Mouse (Mus musculus): Measurements from ENCODE around the gene Ddi1.
"Not testable (repeated sequence)": the region's sequence is repeated elsewhere in the genome, so short reads cannot be mapped to it uniquely, and the experiment has no call there.

Ddi1 gene

DNA sequence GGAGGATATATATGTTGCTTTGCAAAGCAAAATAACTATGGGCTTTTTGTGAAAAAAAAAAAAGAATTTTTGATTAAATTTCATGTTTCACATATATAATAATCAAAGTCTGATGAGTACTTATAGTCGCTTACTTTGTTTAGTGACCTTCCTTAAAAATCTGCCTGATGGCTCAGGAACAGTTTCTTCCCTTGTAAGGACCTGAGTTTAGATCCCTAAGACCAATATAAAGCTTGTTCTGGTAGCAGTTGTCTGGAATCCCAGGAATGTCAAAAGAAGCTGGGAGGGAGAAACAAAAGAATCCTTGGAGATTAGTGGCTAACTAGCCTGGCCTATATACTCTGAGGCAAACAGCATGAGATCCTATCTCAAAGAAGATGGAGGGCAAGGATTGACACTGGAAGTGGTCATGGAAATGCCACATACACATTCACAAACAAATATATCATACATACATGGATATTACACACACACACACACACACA lies at the start of gene Ddi1:
TSS of gene Ddi1 (minus strand) at position 51 of the 485 bp plus-strand sequence.
- in situ Hi-C loops (cut with MboI, MseI): no loop called here

DNA sequence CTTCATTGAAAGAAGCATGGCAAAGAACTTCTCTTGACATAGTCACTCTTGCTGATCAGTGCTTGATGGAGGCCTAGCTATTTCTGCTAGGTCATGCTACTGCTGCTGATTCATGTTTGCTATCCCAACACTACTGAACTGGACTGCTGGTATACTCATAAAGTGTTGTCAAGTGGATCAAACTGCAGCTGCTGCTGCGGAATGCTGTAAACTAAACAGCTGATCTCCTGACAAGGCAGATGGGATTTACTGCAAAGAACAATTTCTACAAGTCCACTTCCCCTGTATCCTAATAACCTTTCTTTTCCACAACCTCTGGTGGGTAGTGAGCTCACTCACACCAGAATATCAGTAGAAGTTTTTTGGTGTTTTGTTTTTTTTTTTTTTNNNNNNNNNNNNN lies 47.5 kb upstream of the Ddi1 start:
- in situ Hi-C loops (cut with MboI, MseI): no loop called here

DNA sequence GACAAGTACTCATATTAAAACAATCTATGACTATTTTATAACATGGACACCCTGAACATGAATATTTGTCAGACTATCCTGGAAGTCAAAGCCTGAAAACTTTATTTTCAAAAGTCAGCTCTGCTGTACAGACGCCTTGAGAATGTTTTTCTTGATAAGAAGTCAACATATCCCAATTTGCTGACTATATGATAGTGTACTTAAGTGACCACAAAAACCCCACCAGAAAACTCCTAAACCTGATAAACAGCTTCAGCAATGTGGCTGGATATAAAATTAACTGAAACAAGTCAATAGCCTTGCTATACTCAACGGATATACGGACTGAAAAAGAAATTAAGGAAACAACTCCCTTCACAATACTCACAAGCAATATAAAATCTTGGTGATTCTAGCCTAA lies 36.2 kb upstream of the Ddi1 start:
- in situ Hi-C loops (cut with MboI, MseI): no loop called here

DNA sequence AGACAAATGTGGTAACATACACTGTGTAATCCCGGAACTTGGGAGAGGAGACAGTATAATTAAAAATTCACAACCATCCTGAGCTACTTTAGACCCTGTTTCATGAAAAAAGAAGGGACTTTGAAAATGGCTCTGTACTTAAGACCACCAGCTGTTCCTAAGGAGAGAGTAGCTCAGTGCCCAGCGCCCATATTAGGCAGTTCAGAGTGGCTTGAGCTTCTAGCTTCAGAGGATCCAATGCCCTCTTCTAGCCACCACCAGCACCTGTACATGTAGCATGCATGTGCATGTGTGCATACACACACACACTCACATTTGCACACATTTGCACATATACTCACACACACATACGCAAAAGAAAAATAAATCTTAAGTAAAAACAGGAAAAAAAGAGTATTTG lies 34.9 kb upstream of the Ddi1 start:
- in situ Hi-C loops (cut with MboI, MseI): no loop called here

DNA sequence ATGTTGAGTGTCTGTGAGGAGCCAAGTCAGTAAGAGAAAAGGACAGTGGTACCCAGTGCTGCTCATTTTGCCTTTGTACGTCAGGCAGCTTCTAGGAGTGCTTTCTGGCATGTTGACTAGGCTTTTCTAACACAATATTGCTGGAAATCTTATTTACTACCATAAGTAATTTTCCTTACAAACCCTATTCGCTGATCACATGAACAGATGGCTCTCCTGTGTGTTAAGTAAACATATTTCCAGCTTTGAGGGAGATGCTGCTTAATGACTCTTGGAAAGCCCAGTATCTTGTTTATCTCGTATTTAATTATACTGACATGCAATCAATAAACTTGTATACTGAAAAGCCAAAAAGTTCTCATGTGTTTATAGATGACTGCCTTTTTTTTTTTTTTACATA lies 32.4 kb upstream of the Ddi1 start:
- in situ Hi-C loops (cut with MboI, MseI): no loop called here

DNA sequence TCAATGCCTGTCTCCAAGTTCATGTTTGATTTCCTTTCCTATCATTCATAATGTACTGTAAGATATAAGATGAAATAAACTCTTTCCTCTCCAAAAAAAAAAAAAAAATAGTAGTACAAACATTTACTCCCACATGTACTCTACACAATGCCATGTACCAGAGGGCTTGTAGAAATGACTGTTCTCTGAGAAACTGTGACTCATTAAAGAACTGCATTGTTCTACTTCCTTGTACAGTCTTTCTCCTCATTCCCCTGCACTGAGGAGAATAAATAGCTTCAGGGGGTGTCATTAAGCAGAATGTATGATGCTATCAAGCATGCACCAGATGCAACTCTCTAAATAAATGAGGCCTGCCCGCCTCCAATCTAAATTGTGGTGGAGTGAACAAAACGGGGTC lies 28.9 kb upstream of the Ddi1 start:
- in situ Hi-C loops (cut with MboI, MseI): no loop called here

DNA sequence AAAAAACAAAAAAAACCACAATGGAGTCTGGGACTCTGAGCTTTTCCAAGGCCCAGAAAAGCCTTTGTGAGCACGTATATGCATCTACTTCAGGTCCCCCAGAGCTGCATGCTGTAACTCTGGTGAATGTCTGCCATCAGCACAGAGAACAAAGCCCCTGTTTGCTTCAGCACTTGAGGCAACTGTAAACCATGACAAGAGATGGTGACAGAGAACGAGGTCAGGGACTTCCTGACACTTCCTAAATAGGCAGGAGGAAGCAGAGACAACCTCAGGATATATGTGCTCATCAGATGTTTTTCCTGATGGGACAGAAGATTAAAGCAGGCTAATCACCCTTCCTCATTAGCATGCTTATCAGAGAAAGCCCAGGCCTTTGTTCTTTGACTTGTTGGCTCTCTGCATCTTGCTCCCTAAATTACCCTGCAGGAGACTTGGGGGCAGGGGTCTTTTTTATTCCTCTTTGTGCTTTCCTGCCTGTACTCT lies 19.6 kb upstream of the Ddi1 start:
- in situ Hi-C loops (cut with MboI, MseI): no loop called here

DNA sequence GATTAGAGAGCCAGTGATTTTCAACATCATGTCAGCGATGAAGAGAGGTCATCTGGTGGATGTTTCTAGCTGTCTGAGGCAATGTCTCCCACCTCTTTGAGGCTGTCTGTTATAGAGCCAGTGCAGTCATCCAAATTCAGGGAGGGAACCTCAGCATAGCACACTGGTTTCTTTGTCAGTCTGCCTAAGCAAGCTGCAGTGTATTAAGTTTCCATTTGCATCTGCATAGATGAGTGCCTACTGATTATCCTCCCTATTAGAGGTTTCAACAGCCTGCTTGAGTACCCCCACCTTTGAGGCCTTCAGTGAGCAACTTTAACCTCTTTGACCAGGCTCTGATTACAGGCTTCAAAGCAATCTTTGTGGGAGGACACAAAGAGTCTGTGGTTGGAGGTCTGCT lies 17.1 kb upstream of the Ddi1 start:
- in situ Hi-C loops (cut with MboI, MseI): no loop called here

DNA sequence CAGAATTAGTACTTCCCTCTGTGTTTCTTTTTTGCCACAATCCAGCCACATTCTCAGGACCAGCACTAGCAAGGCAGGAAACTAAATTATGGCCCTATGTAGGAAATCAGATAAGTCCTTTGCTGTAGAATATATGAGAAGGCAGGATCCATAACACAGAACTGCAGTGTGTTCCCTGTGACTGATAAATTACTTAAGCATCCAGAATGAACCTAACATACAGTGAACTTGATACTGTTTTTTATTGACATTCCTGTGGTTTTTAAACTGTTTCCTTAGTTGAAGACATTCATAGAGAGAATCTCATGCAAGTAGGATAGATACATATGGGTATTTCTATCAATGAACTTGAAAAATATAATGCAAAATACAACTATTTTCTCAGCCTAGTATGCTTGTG lies 7.9 kb upstream of the Ddi1 start:
- in situ Hi-C loops (cut with MboI, MseI): no loop called here

DNA sequence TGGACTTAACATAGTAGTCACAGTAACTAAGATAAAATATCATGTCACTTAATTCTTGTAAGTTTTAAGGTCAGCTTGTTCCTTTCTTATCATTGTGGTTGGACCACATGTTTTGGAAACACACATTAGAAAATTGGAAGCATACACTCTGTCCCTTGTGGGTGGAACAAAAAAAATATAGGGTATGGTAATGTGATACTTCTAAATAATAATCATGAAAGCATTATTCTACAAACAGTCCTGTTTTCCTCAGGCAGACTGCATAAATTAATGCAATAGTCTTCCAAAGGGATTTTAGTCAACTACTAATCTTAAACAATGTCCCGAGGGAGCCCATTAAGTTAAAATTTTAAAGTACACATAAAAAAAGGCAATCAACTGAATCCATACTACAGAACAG lies 6.7 kb upstream of the Ddi1 start:
- in situ Hi-C loops (cut with MboI, MseI): no loop called here

DNA sequence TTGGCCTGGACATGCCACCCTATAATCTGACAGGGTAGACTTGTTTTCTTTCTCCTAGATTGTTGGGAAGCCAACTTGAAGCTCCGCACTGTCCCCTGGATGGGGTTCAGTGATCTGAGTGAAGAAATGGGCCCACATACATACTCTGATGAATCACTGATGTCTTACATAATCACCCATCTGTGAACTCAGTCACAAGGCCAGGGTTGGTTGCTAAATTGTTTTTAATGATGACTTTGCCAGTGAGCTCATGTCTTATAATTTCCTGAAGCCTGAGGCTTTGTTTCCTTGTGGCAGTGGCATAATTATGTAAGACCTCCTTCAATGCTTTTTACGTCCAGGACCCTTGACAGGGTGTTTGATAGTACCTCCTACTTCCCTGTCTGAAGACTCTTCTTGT lies 4.8 kb downstream of the Ddi1 start:
- in situ Hi-C loops (cut with MboI, MseI): no loop called here

DNA sequence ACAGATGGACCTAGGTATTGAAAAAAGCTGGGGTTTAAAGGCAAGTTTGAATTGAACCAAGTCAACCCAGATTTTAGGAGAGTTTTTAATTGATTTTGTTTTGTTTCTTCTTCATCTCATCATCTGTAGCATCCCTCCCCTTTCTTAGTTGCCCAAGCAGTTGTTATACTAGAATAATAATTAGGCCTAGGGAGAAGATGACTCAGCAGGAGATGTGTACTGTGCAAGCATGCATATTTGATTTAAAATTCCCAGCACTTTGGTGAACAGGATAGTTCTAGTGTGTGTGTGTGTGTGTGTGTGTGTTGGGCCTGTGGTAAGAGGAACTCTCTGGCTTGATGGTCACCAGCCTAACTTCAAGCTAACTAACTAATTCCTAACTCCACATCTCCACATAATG lies 12.6 kb downstream of the Ddi1 start:
- in situ Hi-C loops (cut with MboI, MseI): no loop called here

DNA sequence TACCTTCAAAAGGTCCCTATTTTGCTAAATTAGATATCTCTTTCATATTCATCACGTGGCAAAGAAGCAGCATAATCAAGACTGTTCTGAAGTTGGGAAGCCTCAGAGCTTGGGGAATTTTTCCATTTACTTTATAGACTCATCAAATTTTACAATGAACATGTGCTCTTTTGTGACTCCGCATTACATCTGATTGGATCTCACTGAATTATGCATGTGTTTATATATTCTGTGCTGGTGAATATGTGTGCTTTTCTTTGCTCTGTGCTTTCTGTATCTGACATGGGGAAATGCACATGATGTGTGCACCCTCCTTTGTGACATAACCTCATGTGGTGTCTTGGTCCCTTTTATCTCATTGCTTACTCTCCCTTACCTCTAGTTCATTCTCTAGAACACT lies 17.7 kb downstream of the Ddi1 start:
- in situ Hi-C loops (cut with MboI, MseI): no loop called here

DNA sequence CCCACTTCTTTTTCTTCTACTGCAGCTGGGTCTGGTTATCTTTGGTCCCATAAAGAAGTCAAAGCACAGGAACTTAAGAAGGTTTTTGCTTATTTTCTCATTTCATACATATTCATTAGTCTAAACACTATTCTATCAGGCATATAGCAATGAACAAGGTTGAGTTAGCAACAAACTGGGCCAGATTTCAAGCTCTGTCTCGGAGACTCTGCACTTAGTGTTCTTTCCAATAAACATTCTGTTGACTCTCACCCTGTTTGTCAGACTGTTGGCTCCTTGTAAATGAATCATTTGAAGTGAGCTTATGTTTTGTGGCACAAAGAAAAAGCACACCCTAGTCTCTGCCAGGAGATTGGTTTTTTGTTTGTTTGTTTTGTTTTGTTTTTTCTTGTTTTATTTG lies 19.3 kb downstream of the Ddi1 start:
- in situ Hi-C loops (cut with MboI, MseI): no loop called here

DNA sequence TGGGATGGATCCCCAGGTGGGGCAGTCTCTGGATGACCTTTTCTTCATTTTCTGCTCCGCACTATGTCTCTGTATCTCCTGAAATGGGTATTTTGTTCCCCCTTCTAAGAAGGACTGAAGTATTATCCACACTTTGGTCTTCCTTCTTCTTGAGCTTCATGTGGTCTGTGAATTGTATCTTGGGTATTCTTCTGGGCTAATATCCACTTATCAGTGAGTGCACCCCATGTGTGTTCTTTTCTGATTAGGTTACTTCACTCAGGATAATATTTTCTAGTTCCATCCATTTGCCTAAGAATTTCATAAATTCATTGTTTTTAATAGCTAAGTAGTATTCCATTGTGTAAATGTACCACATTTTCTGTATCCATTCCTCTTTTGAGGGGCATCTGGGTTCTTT lies 33.7 kb downstream of the Ddi1 start:
- in situ Hi-C loops (cut with MboI, MseI): not testable (repeated sequence)

DNA sequence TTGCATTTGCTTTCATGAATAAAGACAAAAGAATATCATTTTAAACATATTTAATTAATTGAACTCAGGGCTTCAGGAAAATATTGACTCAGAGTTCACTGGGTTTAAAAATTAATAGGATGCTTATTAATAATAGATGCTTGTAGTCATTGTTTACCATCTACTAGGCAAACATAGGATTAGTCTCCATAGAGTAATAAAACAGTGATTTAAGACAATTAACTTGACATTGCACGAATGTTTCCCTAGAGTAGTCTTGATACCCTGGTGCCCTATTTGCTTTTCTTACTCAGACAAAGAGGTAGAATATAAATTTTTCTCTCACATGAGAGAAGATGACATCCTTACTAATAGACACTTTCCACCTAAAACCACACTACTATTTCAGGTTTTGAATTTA lies 52.1 kb downstream of the Ddi1 start:
- in situ Hi-C loops (cut with MboI, MseI): loop anchor here (25.0 kb wide), 1 partner anchor 805 kb away; no protein-coding TSS in a partner anchor

DNA sequence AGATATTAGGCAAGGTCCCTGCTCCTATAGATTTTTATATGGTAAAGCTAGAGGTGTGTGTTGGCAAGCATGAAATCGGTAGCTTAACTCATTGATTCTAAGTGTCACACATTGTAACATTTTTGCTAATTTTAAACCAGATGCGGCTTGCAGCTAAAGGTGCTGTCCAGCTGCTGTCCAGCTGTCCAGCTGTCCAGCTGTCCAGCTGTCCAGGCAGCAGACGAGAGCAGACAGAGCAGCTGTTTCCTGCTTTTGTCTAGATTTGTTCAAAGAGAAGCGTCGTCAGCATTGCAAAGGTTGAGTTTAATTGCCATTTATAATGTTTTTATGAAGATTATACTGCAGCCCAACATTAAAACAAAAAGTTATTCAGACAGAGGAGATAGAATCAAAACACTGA lies 56.8 kb downstream of the Ddi1 start:
- in situ Hi-C loops (cut with MboI, MseI): loop anchor here (25.0 kb wide), 1 partner anchor 801 kb away; no protein-coding TSS in a partner anchor
